Mouse (Mus musculus) ovary, adult 18-20 months (tissue): ENCODE data around the gene Rab43.

Experiments used
- DNase-seq: peaks from one replicate; pipeline ENCODE4 v3.0.0; 2022; ENCODE audit warnings: low spot score, mixed read lengths

The Rab43 gene

GRCm38 (mm10) chr6:87750184-87750910 is 61.6 kb downstream of the Rab43 start:
- DNase-seq, result no peak

- no peak for DNase-seq
Observed at GRCm38 (mm10) chr6:87748531-87748930, 63.4 kb downstream of the Rab43 start.

GRCm38 (mm10) chr6:87748078-87748477 is 63.9 kb downstream of the Rab43 start:
- no peak for DNase-seq

- DNase-seq, result no peak
Observed at GRCm38 (mm10) chr6:87746849-87747248, 65.1 kb downstream of the Rab43 start.

GRCm38 (mm10) chr6:87746059-87746458 is 65.9 kb downstream of the Rab43 start:
- DNase-seq, result no peak

- DNase-seq, result no peak
Observed at GRCm38 (mm10) chr6:87745301-87745700, 66.7 kb downstream of the Rab43 start.

- no peak for DNase-seq
Observed at GRCm38 (mm10) chr6:87744632-87745031, 67.3 kb downstream of the Rab43 start.

GRCm38 (mm10) chr6:87743281-87743680 is 68.7 kb downstream of the Rab43 start:
- no peak for DNase-seq

- DNase-seq, result no peak
Observed at GRCm38 (mm10) chr6:87742804-87743203, 69.2 kb downstream of the Rab43 start.

GRCm38 (mm10) chr6:87741978-87742377 is 70.0 kb downstream of the Rab43 start:
- no peak for DNase-seq

GRCm38 (mm10) chr6:87740496-87740895 is 71.5 kb downstream of the Rab43 start:
- DNase-seq, result no peak

- DNase-seq, result no peak
Observed at GRCm38 (mm10) chr6:87739898-87740297, 72.1 kb downstream of the Rab43 start.
